Mouse (Mus musculus) cerebellum, postnatal 36 days (tissue): ENCODE measurements around the gene Zfp980.
"Not testable (repeated sequence)": the region's sequence is repeated elsewhere in the genome, so short reads cannot be mapped to it uniquely, and the experiment has no call there.

ENCODE experiments used
- DNase-seq, 2 experiments: peaks; one replicate each; pipeline ENCODE4 v3.0.0; 2021 to 2022; ENCODE audit warnings: mixed read lengths in 2 of 2

Zfp980 gene

GRCm38 (mm10) chr4:145670385-145670784, at the start of gene Zfp980:
Gene Zfp980, plus strand, starts transcription at chr4:145670685.
- DNase-seq: not testable (repeated sequence)

- DNase-seq: not testable (repeated sequence)
Observed at GRCm38 (mm10) chr4:145640416-145641185, 29.9 kb upstream of the Zfp980 start.

- DNase-seq: not testable (repeated sequence)
Observed at GRCm38 (mm10) chr4:145674286-145674780, 3.8 kb downstream of the Zfp980 start.

GRCm38 (mm10) chr4:145680217-145680616, 9.7 kb downstream of the Zfp980 start:
- not testable (repeated sequence) for DNase-seq

- not testable (repeated sequence) for DNase-seq
Observed at GRCm38 (mm10) chr4:145680672-145681387, 10.3 kb downstream of the Zfp980 start.

GRCm38 (mm10) chr4:145682021-145682420, 11.5 kb downstream of the Zfp980 start:
- DNase-seq: not testable (repeated sequence)

GRCm38 (mm10) chr4:145683024-145683766, 12.7 kb downstream of the Zfp980 start:
- not testable (repeated sequence) for DNase-seq

- DNase-seq: not testable (repeated sequence)
Observed at GRCm38 (mm10) chr4:145686061-145686460, 15.6 kb downstream of the Zfp980 start.

GRCm38 (mm10) chr4:145744935-145745644, 74.6 kb downstream of the Zfp980 start:
- DNase-seq: not testable (repeated sequence)

- not testable (repeated sequence) for DNase-seq
Observed at GRCm38 (mm10) chr4:145745645-145745991, 75.1 kb downstream of the Zfp980 start.
